Mouse (Mus musculus) macrophage (primary cell): Measurements from ENCODE around the gene Agap3. TPM values are rescaled to one million over a fixed set of nuclear protein-coding genes. Genes with fewer than 3 reads are reported as not detected.

ENCODE experiments used
- H3K27ac ChIP-seq: fragments of 350-480 bp; formaldehyde crosslinking; 2 replicates; pipeline ENCODE4 v1.9.0; 2021
- H3K36me3 ChIP-seq: fragments of 350-480 bp; formaldehyde crosslinking; 2 replicates; pipeline ENCODE4 v1.9.0; 2021; ENCODE audit errors: inconsistent target
- H3K4me3 ChIP-seq: fragments of 350-480 bp; formaldehyde crosslinking; 2 replicates; pipeline ENCODE4 v1.9.0; 2021; ENCODE audit errors: inconsistent target
- H3K79me2 ChIP-seq: fragments of 350-480 bp; formaldehyde crosslinking; 2 replicates; pipeline ENCODE4 v1.9.0; 2021; ENCODE audit errors: inconsistent target
- WGBS: methylation state at CpG from one replicate; pipeline ENCODE4 v1.1.7; 2026; ENCODE audit warnings: inconsistent platforms; ENCODE audit not compliant: missing documents; 5-methylcytosine and 5-hydroxymethylcytosine counted together
- polyA plus RNA-seq: library from polyadenylated mRNA; stranded (reverse); fragments of 250-400 nt; gene quantifications from 3 replicates; pipeline ENCODE4 v1.2.4, GENCODE M21; 2018; ENCODE audit warnings: inconsistent platforms
- total RNA-seq, 78 experiments: library from RNA; depleted of rRNA; stranded (reverse); fragments of 250-400 nt; gene quantifications; 1 replicate in 9 of 78; 2 replicates in 24 of 78; 3 replicates in 43 of 78; 4 replicates in 2 of 78; pipeline ENCODE4 v1.2.4; 2018; ENCODE audit warnings: inconsistent platforms in 56 of 78

Agap3 gene
- total RNA-seq (2018; cell fraction: chromatin; rRNA removed), result 100 to 1,000 TPM in 5 of 26 experiments, 10 to 100 TPM in 21; 11.4 to 164 (median 72.2) TPM
- 10 to 100 TPM; 35.1 to 92.7 (median 58.6) TPM for total RNA-seq (2018; cell fraction: cytosol; rRNA removed)
- total RNA-seq (2018; cell fraction: nucleus; rRNA removed), result 100 to 1,000 TPM in 4 of 26 experiments, 10 to 100 TPM in 22; 32.2 to 124 (median 62.0) TPM
- 54.8 to 72.0 TPM (median 61.6 TPM) in 3 replicates for polyA plus RNA-seq

GRCm38 (mm10) chr5:24452030-24452690 is at the start of gene Agap3:
Gene Agap3, plus strand, starts transcription at chr5:24452177.
- WGBS, result 0% methylated on average over 71 of the region's 85 CpGs
- H3K4me3 ChIP-seq, result peak within 1 kb of the TSS; percentile 81
- peak within 1 kb of the TSS; percentile 80 for H3K27ac ChIP-seq
- no peaks in the 10 kb centered on the region for H3K36me3 ChIP-seq
- peaks cover 47% of the 10 kb centered on the region for H3K79me2 ChIP-seq

DNA sequence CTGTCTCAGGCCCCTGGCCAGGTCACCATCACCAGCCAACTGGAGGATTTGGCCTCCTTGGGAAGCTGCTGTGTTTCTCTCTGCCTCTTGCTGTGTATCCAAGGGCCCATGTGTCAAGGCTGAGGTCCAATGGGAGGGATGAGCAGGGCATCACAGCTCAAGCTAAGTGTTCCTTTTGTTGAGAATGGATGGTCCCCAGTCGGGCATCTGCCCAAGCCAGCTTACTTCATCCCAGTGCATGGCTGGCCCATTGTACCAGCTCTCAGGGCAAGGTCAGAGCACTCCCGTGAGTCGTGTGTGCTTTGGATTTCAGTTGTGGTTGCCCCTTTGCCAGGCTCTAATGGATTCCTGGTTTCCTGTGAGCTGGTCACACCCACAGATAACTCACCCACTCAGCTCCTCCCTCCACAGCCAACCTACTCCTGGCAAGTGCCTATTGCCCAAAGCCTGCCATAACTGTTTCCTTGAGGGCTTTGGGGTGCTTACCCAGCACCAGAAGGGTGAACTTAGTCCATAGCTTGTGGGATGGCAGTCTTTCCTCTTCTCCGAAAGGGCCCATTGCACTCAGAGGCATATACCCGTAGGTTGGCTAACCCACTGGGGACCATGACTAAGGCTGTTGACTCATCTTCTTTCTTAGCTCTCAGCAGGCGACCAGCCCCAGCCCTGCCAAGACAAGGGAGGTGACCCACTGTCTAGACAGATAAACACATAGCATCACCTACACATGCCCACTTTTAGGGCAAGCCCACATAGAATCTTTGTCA is 47.2 kb upstream of the Agap3 start:
- WGBS, result 67% methylated on average over 6 of the region's 6 CpGs
- Histone ChIP-seq H3K4me3 (no peak overlapping the region), H3K36me3 (peaks cover 25% of the 10 kb centered on the region; the same call in 1 of the 2 replicates), H3K79me2 (no peaks in the 10 kb centered on the region), H3K27ac (no peak overlapping the region)

DNA sequence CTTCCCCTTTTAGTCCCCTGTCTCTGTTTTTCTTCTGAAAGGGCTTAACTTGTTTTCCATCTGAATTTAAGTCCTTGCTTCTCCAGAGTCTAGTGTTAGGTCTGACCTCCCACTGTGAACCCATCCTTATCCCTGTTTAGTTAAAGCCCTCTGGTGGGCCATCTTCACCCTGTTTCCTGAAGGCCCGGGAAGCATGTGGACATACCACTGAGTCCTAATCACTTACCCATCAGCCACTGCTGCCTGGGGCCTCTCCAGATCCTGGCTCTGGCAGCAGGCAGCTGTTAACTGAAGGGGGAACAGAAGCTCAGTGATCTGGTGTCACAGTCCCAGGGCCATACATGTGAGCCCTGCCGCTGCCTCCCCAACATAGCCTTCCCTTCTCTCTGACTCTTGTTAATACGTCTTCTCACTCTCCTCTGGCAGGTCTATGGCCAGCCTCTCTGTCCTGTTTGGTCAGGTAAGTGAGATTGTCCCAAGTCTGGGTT is 46.5 kb upstream of the Agap3 start:
- H3K79me2 ChIP-seq, result no peaks in the 10 kb centered on the region
- H3K36me3 ChIP-seq, result peaks cover 25% of the 10 kb centered on the region; the same call in 1 of the 2 replicates
- 95% methylated on average over 3 of the region's 3 CpGs for WGBS
- no peak overlapping the region for H3K4me3 ChIP-seq
- H3K27ac ChIP-seq, result no peak overlapping the region

- H3K36me3 ChIP-seq, result peaks cover 13% of the 10 kb centered on the region; the same call in 1 of the 2 replicates
- 96% methylated on average over 13 of the region's 13 CpGs for WGBS
- no peak overlapping the region for H3K27ac ChIP-seq
- H3K79me2 ChIP-seq, result no peaks in the 10 kb centered on the region
- no peak overlapping the region for H3K4me3 ChIP-seq
Measured at GRCm38 (mm10) chr5:24408651-24409050, 43.3 kb upstream of the Agap3 start.

GRCm38 (mm10) chr5:24409466-24409865 is 42.5 kb upstream of the Agap3 start:
- no peaks in the 10 kb centered on the region for H3K79me2 ChIP-seq
- H3K4me3 ChIP-seq, result no peak overlapping the region
- no peak overlapping the region for H3K27ac ChIP-seq
- H3K36me3 ChIP-seq, result peaks cover 13% of the 10 kb centered on the region; the same call in 1 of the 2 replicates
- WGBS, result 100% methylated on average over 2 of the region's 2 CpGs

DNA sequence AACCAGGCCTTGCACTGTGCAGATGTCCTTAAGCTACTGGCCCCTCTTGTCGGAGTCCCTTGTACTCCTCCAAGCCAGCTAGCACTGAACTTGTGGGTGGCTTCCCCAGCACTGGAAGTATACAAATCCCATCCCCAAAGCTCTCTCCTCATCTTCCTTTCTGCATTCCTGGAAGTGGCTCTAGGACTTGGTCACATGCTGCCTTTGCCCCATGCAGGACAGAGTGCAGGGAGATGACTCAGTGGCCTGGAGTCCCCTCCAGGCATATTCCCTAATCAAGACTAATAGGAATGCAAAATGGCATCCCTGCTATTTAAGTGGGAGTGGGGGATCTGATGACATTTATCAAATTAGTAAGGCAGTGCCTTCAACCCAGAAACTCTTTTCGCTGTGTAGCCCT is 39.9 kb upstream of the Agap3 start:
- 0 out of 2 replicates have a peak, but pooled peaks cover 8% of the 10 kb centered on the region for H3K36me3 ChIP-seq
- H3K4me3 ChIP-seq, result no peak overlapping the region
- H3K79me2 ChIP-seq, result no peaks in the 10 kb centered on the region
- no peak overlapping the region for H3K27ac ChIP-seq
- 96% methylated on average over 2 of the region's 2 CpGs for WGBS

- no peak within 1 kb of the TSS for H3K27ac ChIP-seq
- no peaks in the 10 kb centered on the region for H3K36me3 ChIP-seq
- 31% methylated on average over 10 of the region's 11 CpGs for WGBS
- no peaks in the 10 kb centered on the region for H3K79me2 ChIP-seq
- no peak within 1 kb of the TSS for H3K4me3 ChIP-seq
Measured at GRCm38 (mm10) chr5:24413042-24413693, 38.8 kb upstream of the Agap3 start, which contains the start of gene Asic3. Gene Asic3, plus strand, starts transcription at chr5:24413392.

DNA sequence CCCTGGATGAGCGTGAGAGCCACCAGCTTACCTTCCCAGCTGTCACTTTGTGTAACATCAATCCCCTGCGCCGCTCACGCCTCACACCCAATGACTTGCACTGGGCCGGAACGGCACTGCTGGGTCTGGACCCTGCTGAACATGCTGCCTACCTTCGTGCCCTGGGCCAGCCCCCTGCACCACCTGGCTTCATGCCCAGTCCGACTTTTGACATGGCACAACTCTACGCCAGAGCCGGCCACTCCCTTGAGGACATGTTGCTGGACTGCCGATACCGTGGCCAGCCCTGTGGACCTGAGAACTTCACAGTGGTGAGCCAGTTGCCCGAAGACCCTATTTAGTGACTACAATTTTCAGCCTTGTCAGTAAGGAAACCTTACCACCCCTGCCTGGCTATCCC is 38.0 kb upstream of the Agap3 start:
- Histone ChIP-seq H3K79me2 (no peaks in the 10 kb centered on the region), H3K4me3 (no peak overlapping the region), H3K36me3 (peaks cover 6% of the 10 kb centered on the region; the same call in 1 of the 2 replicates), H3K27ac (no peak overlapping the region)
- 90% methylated on average over 13 of the region's 13 CpGs for WGBS

- H3K27ac ChIP-seq, result no peak overlapping the region
- peaks cover 28% of the 10 kb centered on the region; the same call in 1 of the 2 replicates for H3K36me3 ChIP-seq
- WGBS, result 15% methylated on average over 21 of the region's 21 CpGs
- H3K79me2 ChIP-seq, result no peaks in the 10 kb centered on the region
- H3K4me3 ChIP-seq, result no peak overlapping the region
Measured at GRCm38 (mm10) chr5:24416222-24416736, 35.7 kb upstream of the Agap3 start.

DNA sequence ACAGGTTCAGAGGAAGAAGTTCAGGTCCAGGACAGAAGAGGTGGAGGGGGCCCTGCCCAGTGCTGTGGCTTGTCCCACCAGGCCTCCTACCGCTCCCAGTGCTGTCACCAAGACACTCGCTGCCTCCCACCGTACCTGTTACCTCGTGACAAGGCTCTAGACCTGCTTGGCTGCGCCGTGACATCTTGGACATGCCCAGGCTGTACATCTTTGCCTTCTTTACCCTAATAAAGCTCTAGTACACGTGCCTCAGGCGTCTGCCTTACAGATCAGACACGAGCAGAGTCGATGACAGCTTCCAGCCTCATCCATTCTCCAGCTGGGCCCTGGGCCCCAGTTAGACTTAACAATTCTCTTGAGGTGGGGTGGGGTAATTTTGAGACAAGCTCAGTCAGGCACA is 34.4 kb upstream of the Agap3 start:
- H3K27ac ChIP-seq, result no peak overlapping the region
- peaks cover 28% of the 10 kb centered on the region; the same call in 1 of the 2 replicates for H3K36me3 ChIP-seq
- 96% methylated on average over 10 of the region's 10 CpGs for WGBS
- H3K79me2 ChIP-seq, result no peaks in the 10 kb centered on the region
- no peak overlapping the region for H3K4me3 ChIP-seq

DNA sequence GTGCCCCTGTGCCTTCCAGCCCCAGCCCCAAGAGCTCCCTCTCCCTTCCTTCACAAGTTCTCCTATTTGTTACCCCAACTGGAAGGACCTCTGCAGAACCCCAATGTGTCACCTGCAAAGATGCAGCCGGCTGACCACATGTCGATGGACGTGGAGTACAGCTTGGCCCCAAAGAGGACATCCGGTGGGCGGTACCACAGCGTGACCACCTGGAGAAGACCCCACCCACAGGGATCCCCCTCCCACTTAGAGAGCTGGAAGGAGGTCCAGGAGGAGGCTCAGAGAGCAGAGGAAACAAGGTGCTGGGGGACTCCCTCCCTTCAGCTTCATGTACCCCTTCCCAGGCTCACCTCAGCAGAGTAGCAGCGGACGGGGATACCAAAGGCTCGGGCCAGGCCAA is 31.6 kb upstream of the Agap3 start:
- peaks cover 28% of the 10 kb centered on the region; the same call in 1 of the 2 replicates for H3K36me3 ChIP-seq
- H3K4me3 ChIP-seq, result no peak overlapping the region
- 93% methylated on average over 9 of the region's 9 CpGs for WGBS
- peaks cover 1% of the 10 kb centered on the region; the same call in 1 of the 2 replicates for H3K79me2 ChIP-seq
- H3K27ac ChIP-seq, result no peak overlapping the region

- peak within 1 kb of the TSS; percentile 94 for H3K27ac ChIP-seq
- H3K4me3 ChIP-seq, result peak within 1 kb of the TSS; percentile 85
- H3K36me3 ChIP-seq, result peaks cover 28% of the 10 kb centered on the region; the same call in 1 of the 2 replicates
- peaks cover 31% of the 10 kb centered on the region for H3K79me2 ChIP-seq
- under 1% methylated on average over 46 of the region's 46 CpGs for WGBS
Measured at GRCm38 (mm10) chr5:24423129-24424003, 28.6 kb upstream of the Agap3 start, which contains the start of the genes Cdk5 and Slc4a2. Gene Cdk5, minus strand, starts transcription at chr5:24423530. Gene Slc4a2, plus strand, starts transcription at chr5:24423837.
